Mouse (Mus musculus) bone marrow, adult 2 months (tissue): ENCODE results near the gene Smoc2. TPM values are rescaled to one million over a fixed set of nuclear protein-coding genes. Genes with fewer than 3 reads are reported as not detected.

Experiments used
- H3K27ac ChIP-seq: fragments of 200-500 bp; 2 replicates; pipeline ENCODE4 v1.5.1; 2012; ENCODE audit warnings: low read depth, mild to moderate bottlenecking, control low read depth, inconsistent platforms, low read length; ENCODE audit not compliant: control insufficient read depth, poor library complexity, insufficient read depth
- H3K4me1 ChIP-seq: fragments of 200-500 bp; 2 replicates; pipeline ENCODE4 v1.6.1; 2011; ENCODE audit warnings: low read length; ENCODE audit not compliant: control insufficient read depth, insufficient read depth
- H3K4me3 ChIP-seq: fragments of 200-500 bp; replicated peaks from 2 replicates; pipeline ENCODE3; 2011; ENCODE audit warnings: mild to moderate bottlenecking, low read depth, low read length, control low read depth; ENCODE audit not compliant: control insufficient read depth
- CTCF ChIP-seq: fragments of 200-500 bp; IDR thresholded peaks from 2 replicates; pipeline ENCODE4 v1.5.1; 2011; ENCODE audit warnings: low read length, control low read depth; ENCODE audit not compliant: control insufficient read depth, insufficient read depth
- POLR2A ChIP-seq: fragments of 200-500 bp; IDR thresholded peaks from 2 replicates; pipeline ENCODE4 v1.6.1; 2011; ENCODE audit warnings: low read depth, mild to moderate bottlenecking, control low read depth, low read length, borderline replicate concordance; ENCODE audit not compliant: control insufficient read depth
- WGBS: fragments of 180-500 bp; shearing (Covaris S2); methylation state at CpG from one replicate; pipeline ENCODE4 v1.1.7; 2018; 5-methylcytosine and 5-hydroxymethylcytosine counted together
- polyA plus RNA-seq: library from polyadenylated mRNA; stranded (reverse); fragments of >200 nt; gene quantifications from 2 replicates; pipeline ENCODE4 v1.2.4, GENCODE M21; 2011; ENCODE audit warnings: low replicate concordance; ENCODE audit not compliant: missing spikeins, insufficient read depth, insufficient read length

The Smoc2 gene
- polyA plus RNA-seq, 1 experiment, result 1.8 TPM

GRCm38 (mm10) chr17:14387261-14387660 lies 108.0 kb downstream of the Smoc2 start:
- Histone ChIP-seq H3K27ac (no peak overlapping the region), H3K4me1 (no peaks in the 10 kb centered on the region), H3K4me3 (no peak overlapping the region)
- WGBS, result 60% methylated on average over 6 of the region's 6 CpGs
- TF ChIP-seq POLR2A, result no peak
- TF ChIP-seq CTCF, result no peak

- no peak overlapping the region for H3K27ac ChIP-seq
- TF ChIP-seq CTCF (no peak), POLR2A (no peak)
- WGBS, result 70% methylated on average over 2 of the region's 2 CpGs
Measured at GRCm38 (mm10) chr17:14392443-14392842, 113.1 kb downstream of the Smoc2 start.

GRCm38 (mm10) chr17:14394861-14395260 lies 115.6 kb downstream of the Smoc2 start:
- H3K4me1 ChIP-seq, result no peaks in the 10 kb centered on the region
- no peak for TF ChIP-seq CTCF
- no peak for TF ChIP-seq POLR2A
- WGBS, result 76% methylated on average over 5 of the region's 5 CpGs
- H3K4me3 ChIP-seq, result no peak overlapping the region
- no peak overlapping the region for H3K27ac ChIP-seq

More at GRCm38 (mm10) chr17:14392443-14392842, 113.1 kb downstream of the Smoc2 start:
- Histone ChIP-seq H3K4me1 (no peaks in the 10 kb centered on the region), H3K4me3 (no peak overlapping the region)

- Histone ChIP-seq H3K4me1 (no peaks in the 10 kb centered on the region), H3K4me3 (no peak overlapping the region), H3K27ac (no peak overlapping the region)
- TF ChIP-seq POLR2A, result no peak
- no peak for TF ChIP-seq CTCF
- WGBS, result 72% methylated on average over 5 of the region's 5 CpGs
Measured at GRCm38 (mm10) chr17:14397456-14397855, 118.2 kb downstream of the Smoc2 start.

GRCm38 (mm10) chr17:14398650-14399424 lies 119.5 kb downstream of the Smoc2 start:
- TF ChIP-seq POLR2A, result no peak
- no peak for TF ChIP-seq CTCF
- Histone ChIP-seq H3K27ac (no peak overlapping the region), H3K4me3 (no peak overlapping the region), H3K4me1 (no peaks in the 10 kb centered on the region)
- 80% methylated on average over 8 of the region's 8 CpGs for WGBS

DNA sequence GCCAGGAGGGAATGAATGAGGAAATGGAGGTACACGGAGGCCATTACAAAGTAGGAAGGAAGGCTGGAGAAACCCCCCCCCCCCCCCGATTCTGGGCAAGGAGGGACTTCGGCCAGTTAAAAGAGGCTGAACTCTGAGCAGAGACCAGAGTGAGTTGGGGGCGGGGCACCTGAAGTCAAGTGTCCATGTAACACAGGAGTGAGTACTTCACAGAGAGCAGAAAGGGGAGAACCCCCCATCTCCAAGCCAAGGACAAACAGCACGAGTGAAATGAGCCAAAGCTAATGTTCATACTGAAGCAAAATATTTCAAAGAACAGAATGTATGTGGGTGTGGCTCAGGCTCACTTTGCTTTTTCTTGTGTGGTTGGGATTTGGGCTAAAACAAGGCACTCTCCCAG lies 121.7 kb downstream of the Smoc2 start:
- H3K4me1 ChIP-seq, result no peaks in the 10 kb centered on the region
- no peak for TF ChIP-seq POLR2A
- TF ChIP-seq CTCF, result no peak
- 70% methylated on average over 5 of the region's 5 CpGs for WGBS
- no peak overlapping the region for H3K4me3 ChIP-seq
- no peak overlapping the region for H3K27ac ChIP-seq

GRCm38 (mm10) chr17:14407874-14408273 lies 128.6 kb downstream of the Smoc2 start:
- H3K27ac ChIP-seq, result no peak overlapping the region
- TF ChIP-seq POLR2A (no peak), CTCF (no peak)
- no peak overlapping the region for H3K4me3 ChIP-seq
- WGBS, result 69% methylated on average over 5 of the region's 5 CpGs
- H3K4me1 ChIP-seq, result no peaks in the 10 kb centered on the region

GRCm38 (mm10) chr17:14412460-14412859 lies 133.2 kb downstream of the Smoc2 start:
- no peak overlapping the region for H3K4me3 ChIP-seq
- H3K4me1 ChIP-seq, result no peaks in the 10 kb centered on the region
- WGBS, result 48% methylated on average over 2 of the region's 2 CpGs
- no peak overlapping the region for H3K27ac ChIP-seq
- TF ChIP-seq POLR2A, result no peak
- TF ChIP-seq CTCF, result no peak
